Mouse (Mus musculus) thymus, adult 2 months (tissue): Measurements from ENCODE around the gene BC030499.

ENCODE experiments used
- CTCF ChIP-seq: fragments of 200-500 bp; IDR thresholded peaks from 2 replicates; pipeline ENCODE4 v1.5.1; 2012; ENCODE audit warnings: mild to moderate bottlenecking, control low read depth, low read length, moderate library complexity, borderline replicate concordance; ENCODE audit not compliant: control insufficient read depth, poor library complexity, insufficient read depth; ENCODE audit errors: extremely low read depth
- POLR2A ChIP-seq: fragments of 200-500 bp; IDR thresholded peaks from 2 replicates; pipeline ENCODE4 v1.6.1; 2012; ENCODE audit warnings: mild to moderate bottlenecking, low read length, control low read depth, moderate library complexity; ENCODE audit not compliant: control insufficient read depth, poor library complexity, insufficient read depth; ENCODE audit errors: extremely low read depth

GRCm38 (mm10) chr11:78328512-78329056, 37.9 kb downstream of the BC030499 start:
- TF ChIP-seq POLR2A (no peak), CTCF (peak; percentile 5; the same call in 1 of the 2 replicates)
